Mouse (Mus musculus) hindbrain, embryonic 12.5 days (tissue): ENCODE results near the gene Gkn2. TPM values are rescaled to one million over a fixed set of nuclear protein-coding genes. Genes with fewer than 3 reads are reported as not detected.

Source experiments
- ATAC-seq: fragments of 200-750 bp; cut with Nextera tagmentation; 2 replicates; pipeline ENCODE4 v1.8.0; 2017; ENCODE audit warnings: moderate TSS enrichment; ENCODE audit not compliant: low FRiP score
- H3K27ac ChIP-seq: fragments of 300-500 bp; sonication (generic); 2 replicates; pipeline ENCODE4 v1.5.1; 2016; ENCODE audit warnings: mild to moderate bottlenecking
- H3K27me3 ChIP-seq: fragments of 300-500 bp; sonication (generic); 2 replicates; pipeline ENCODE4 v1.6.1; 2016; ENCODE audit warnings: mild to moderate bottlenecking
- H3K36me3 ChIP-seq: fragments of 300-500 bp; sonication (generic); 2 replicates; pipeline ENCODE4 v1.6.1; 2016; ENCODE audit warnings: mild to moderate bottlenecking
- H3K4me1 ChIP-seq: fragments of 300-500 bp; sonication (generic); 2 replicates; pipeline ENCODE4 v1.6.1; 2016
- H3K4me2 ChIP-seq: fragments of 300-500 bp; sonication (generic); replicated peaks from 2 replicates; pipeline ENCODE4 v1.6.1; 2016; ENCODE audit warnings: mild to moderate bottlenecking
- H3K4me3 ChIP-seq: fragments of 300-500 bp; sonication (generic); 2 replicates; pipeline ENCODE4 v1.5.1; 2016; ENCODE audit warnings: mild to moderate bottlenecking
- H3K9ac ChIP-seq: fragments of 300-500 bp; sonication (generic); 2 replicates; pipeline ENCODE4 v1.6.1; 2016; ENCODE audit warnings: mild to moderate bottlenecking, moderate library complexity
- H3K9me3 ChIP-seq: fragments of 300-500 bp; sonication (generic); replicated peaks from 2 replicates; pipeline ENCODE4 v1.6.1; 2016; ENCODE audit warnings: mild to moderate bottlenecking
- WGBS: fragments of 180-500 bp; shearing (Covaris S2); methylation state at CpG from one replicate; pipeline ENCODE4 v1.1.7; 2016; 5-methylcytosine and 5-hydroxymethylcytosine counted together
- polyA plus RNA-seq: library from polyadenylated mRNA; unstranded; fragments of >200 nt; fragmentation: Nextera tagmentation; extraction: Ambion mirVana; gene quantifications from 2 replicates; pipeline ENCODE4 v1.2.1, GENCODE M21; 2016

Gkn2 gene
- polyA plus RNA-seq, 1 experiment from 2014 or later = not detected

DNA sequence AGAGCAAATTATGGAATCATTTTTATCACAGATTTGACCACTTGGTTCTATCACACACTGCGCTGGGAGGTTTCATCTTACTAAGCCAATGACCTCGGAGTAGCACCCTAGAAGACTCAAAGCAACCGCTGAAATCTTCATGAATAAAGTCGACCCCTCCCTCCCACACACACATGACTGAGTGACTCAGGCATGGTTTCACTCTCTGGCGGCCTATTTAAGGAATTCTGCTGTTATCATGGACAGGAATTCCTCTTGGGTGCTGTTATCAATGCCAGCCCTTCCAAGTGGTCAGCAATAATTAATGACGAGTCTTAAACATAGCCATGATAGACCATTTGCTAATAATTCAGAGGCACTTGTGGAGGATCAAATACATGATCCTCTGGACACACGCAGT is 49.1 kb downstream of the Gkn2 start:
- Histone ChIP-seq H3K4me1 (no peaks in the 10 kb centered on the region), H3K9me3 (no peaks in the 10 kb centered on the region), H3K9ac (no peak overlapping the region), H3K4me3 (no peak overlapping the region), H3K4me2 (no peak overlapping the region), H3K27me3 (no peaks in the 10 kb centered on the region), H3K36me3 (no peaks in the 10 kb centered on the region), H3K27ac (no peak overlapping the region)
- ATAC-seq = no peak
- WGBS = 82% methylated on average over 7 of the region's 7 CpGs

DNA sequence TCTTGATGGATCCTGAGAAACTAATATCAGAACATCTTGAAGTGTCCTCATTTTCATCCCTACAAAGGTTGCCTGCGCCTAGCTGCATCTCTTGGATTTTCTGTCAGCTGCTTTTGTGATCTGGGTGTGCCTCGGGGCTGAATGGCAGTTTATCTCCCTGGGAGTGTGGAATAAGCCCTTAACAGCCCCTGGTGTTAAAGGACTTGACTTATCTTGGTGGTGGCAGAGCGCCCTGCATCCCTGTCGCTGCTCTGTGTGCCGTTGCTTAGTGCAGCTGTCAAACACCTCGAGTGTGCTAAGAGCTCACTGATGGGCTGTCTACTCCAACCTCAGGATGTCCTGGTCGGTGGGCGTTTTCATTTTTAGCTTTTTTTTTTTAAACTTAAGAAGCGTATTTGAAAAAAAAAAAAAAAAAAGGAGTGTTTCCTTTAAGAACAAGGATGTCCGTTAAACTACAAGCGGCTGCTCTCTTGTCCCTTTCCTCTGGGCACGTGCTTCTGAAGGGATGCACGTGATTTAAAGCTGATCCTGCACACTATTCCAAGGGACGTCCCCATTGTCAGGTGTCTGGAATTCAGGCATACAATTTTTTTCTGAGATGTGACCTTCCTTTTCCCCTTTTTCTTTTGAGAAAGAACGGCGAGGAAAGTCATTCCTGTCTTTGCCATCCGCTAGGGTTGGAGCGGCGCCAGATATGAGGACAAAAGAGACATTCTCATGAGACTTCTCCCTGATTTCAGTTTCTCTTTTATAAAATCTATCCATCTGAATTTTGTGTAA is 51.1 kb downstream of the Gkn2 start:
- 69% methylated on average over 19 of the region's 19 CpGs for WGBS
- Histone ChIP-seq H3K9ac (no peak overlapping the region), H3K4me2 (no peak overlapping the region)

DNA sequence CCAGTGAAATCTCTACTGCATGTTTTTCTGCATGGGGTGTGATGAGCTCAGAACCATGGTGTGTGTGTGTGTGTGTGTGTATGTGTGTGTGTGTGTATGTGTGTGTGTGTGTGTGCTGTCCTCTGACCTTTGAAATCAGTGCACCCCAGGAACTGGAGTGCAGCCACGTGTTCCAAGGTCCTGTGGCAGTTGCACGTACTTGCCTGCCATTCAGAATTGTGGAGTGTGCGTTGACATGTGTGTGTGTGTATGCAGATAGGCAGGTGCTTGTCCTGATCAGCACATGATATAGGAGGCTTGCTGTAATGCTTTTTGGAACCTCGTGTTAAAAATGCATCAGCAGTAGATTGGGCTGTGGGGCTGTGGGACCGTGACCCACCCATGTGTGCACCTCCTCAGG is 53.8 kb downstream of the Gkn2 start:
- no peak for ATAC-seq
- Histone ChIP-seq H3K27me3 (no peaks in the 10 kb centered on the region), H3K4me3 (no peak overlapping the region), H3K36me3 (no peaks in the 10 kb centered on the region), H3K9me3 (no peaks in the 10 kb centered on the region), H3K4me1 (no peaks in the 10 kb centered on the region), H3K9ac (no peak overlapping the region), H3K27ac (no peak overlapping the region), H3K4me2 (no peak overlapping the region)
- 83% methylated on average over 5 of the region's 5 CpGs for WGBS

More for the DNA sequence above, 51.1 kb downstream of the Gkn2 start:
- no peaks in the 10 kb centered on the region for H3K27me3 ChIP-seq
- H3K9me3 ChIP-seq = no peaks in the 10 kb centered on the region
- H3K4me3 ChIP-seq = no peak overlapping the region
- ATAC-seq = no peak
- no peaks in the 10 kb centered on the region for H3K4me1 ChIP-seq
- H3K27ac ChIP-seq = no peak overlapping the region
- H3K36me3 ChIP-seq = no peaks in the 10 kb centered on the region

DNA sequence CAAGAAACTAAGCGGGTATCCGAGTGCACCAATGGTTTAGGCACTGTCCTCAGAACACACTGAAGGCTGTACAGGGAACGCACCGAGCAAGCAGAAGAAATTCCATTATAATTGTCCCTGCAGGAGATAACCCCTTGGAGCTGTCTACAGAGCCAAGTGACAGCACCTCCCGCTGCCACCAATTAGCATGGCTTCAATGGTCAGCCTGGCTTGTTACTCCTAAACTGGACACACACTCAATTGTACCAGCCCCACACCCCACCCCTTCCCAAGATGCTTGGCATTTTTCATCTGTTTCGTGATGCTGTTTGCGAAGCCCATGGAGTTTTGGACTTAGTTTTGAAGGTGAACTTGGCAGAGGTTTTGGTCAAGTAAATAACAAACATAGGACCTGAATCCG is 54.5 kb downstream of the Gkn2 start:
- no peaks in the 10 kb centered on the region for H3K9me3 ChIP-seq
- no peak overlapping the region for H3K27ac ChIP-seq
- no peak overlapping the region for H3K4me3 ChIP-seq
- H3K4me1 ChIP-seq = no peaks in the 10 kb centered on the region
- ATAC-seq = no peak
- H3K27me3 ChIP-seq = no peaks in the 10 kb centered on the region
- no peaks in the 10 kb centered on the region for H3K36me3 ChIP-seq
- H3K4me2 ChIP-seq = no peak overlapping the region
- 57% methylated on average over 8 of the region's 8 CpGs for WGBS
- H3K9ac ChIP-seq = no peak overlapping the region

DNA sequence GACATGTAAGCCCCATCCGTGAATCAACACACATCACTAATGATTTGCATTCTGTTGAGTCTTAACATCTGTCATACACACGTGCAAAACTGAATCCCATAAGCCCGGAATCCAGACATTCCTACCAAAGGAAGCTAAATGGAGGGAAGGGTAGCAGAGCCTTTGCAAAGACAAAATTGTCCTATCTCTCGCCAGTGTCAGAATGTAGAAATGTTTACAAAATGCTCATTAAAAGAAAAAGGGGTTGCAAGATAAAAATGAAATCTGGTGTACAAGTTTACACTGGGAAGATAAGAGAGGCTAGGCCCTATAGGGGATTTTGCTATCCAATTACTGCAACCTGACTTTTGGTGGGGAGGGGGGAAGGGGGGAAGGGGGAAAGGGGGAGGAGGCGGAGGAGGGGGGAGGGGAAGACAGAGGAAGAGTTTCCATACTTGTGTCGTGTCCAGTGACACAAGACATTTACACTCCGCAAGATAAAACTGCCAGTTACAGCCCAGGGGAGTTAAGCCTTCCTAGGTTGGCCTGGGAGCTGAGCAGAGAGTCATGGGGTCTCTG is 55.4 kb downstream of the Gkn2 start, which contains the start of gene Bmp10:
Bmp10 (plus strand) TSS at position 508 of the 558 bp plus-strand sequence.
- H3K4me1 ChIP-seq = no peaks in the 10 kb centered on the region
- H3K9ac ChIP-seq = no peak within 1 kb of the TSS
- no peak within 1 kb of the TSS for H3K4me3 ChIP-seq
- H3K27me3 ChIP-seq = no peaks in the 10 kb centered on the region
- ATAC-seq = no peak
- 82% methylated on average over 7 of the region's 7 CpGs for WGBS
- H3K36me3 ChIP-seq = no peaks in the 10 kb centered on the region
- H3K4me2 ChIP-seq = no peak within 1 kb of the TSS
- no peak within 1 kb of the TSS for H3K27ac ChIP-seq
- no peaks in the 10 kb centered on the region for H3K9me3 ChIP-seq

Other genes with a start within 250 kb of the Gkn2 start
- 5.0 and 5.1 TPM in 2 replicates for gene Antxr1, start 37.5 kb upstream of the Gkn2 start, polyA plus RNA-seq
- not detected in 2 replicates for gene Gkn1, start 22.4 kb upstream of the Gkn2 start, polyA plus RNA-seq
- gene Gkn3, start 15.6 kb downstream of the Gkn2 start, polyA plus RNA-seq = 0.26 TPM in 1 of 2 replicates, not detected in the other
- not detected in 2 replicates for gene Bmp10, start 55.6 kb downstream of the Gkn2 start, polyA plus RNA-seq
- 2.3 and 2.8 TPM in 2 replicates for gene Arhgap25, start 159.9 kb downstream of the Gkn2 start, polyA plus RNA-seq
- 3.4 TPM in 2 replicates for gene Prokr1, start 217.4 kb downstream of the Gkn2 start, polyA plus RNA-seq